Mouse (Mus musculus) E14TG2a.4 (cell line): ENCODE measurements around the gene Acot2.
"Not testable (repeated sequence)": the region's sequence is repeated elsewhere in the genome, so short reads cannot be mapped to it uniquely, and the experiment has no call there.

Experiments used
- H3K27me3 ChIP-seq: 2 replicates; pipeline ENCODE4 v1.6.1; 2014; ENCODE audit warnings: low read length, control low read depth; ENCODE audit not compliant: insufficient read depth
- H3K36me3 ChIP-seq: 2 replicates; pipeline ENCODE4 v1.6.1; 2014; ENCODE audit warnings: low read length, control low read depth; ENCODE audit not compliant: insufficient read depth
- H3K4me1 ChIP-seq: replicated peaks from 2 replicates; pipeline ENCODE4 v1.6.1; 2014; ENCODE audit warnings: low read depth, low read length, control low read depth
- H3K4me3 ChIP-seq: replicated peaks from 2 replicates; pipeline ENCODE4 v1.5.1; 2014; ENCODE audit warnings: mild to moderate bottlenecking, low read length
- H3K9me3 ChIP-seq: 2 replicates; pipeline ENCODE4 v1.6.1; 2014; ENCODE audit warnings: low read length, control low read depth
- CTCF ChIP-seq: conservative IDR thresholded peaks from 2 replicates; pipeline ENCODE4 v1.5.1; 2014; ENCODE audit warnings: low read length
- NANOG ChIP-seq: IDR thresholded peaks from 2 replicates; pipeline ENCODE4 v1.6.1; 2014; ENCODE audit warnings: borderline replicate concordance, low read length, mixed read lengths
- POU5F1 ChIP-seq: IDR thresholded peaks from 2 replicates; pipeline ENCODE4 v1.6.1; 2014; ENCODE audit warnings: low read length, borderline replicate concordance

Gene Acot2

GRCm38 (mm10) chr12:83984752-83985151, 2.9 kb upstream of the Acot2 start, which contains the start of gene Heatr4:
Gene Heatr4 (minus strand): TSS chr12:83984852.
- H3K27me3 ChIP-seq: peaks cover 60% of the 10 kb centered on the region
- no peak within 1 kb of the TSS for H3K4me3 ChIP-seq
- no peaks in the 10 kb centered on the region for H3K36me3 ChIP-seq
- H3K9me3 ChIP-seq: peaks cover 3% of the 10 kb centered on the region; the same call in 1 of the 2 replicates
- H3K4me1 ChIP-seq: peaks cover 20% of the 10 kb centered on the region
- TF ChIP-seq CTCF (no peak), NANOG (no peak), POU5F1 (no peak)

- Histone ChIP-seq H3K4me3 (peak overlapping the region; percentile 84), H3K36me3 (no peaks in the 10 kb centered on the region), H3K9me3 (peaks cover 3% of the 10 kb centered on the region; the same call in 1 of the 2 replicates), H3K4me1 (peaks cover 17% of the 10 kb centered on the region), H3K27me3 (peaks cover 43% of the 10 kb centered on the region)
- TF ChIP-seq NANOG (no peak), POU5F1 (no peak), CTCF (no peak)
Observed at GRCm38 (mm10) chr12:83987242-83987582, 449 bp upstream of the Acot2 start.

GRCm38 (mm10) chr12:83988483-83988882, 822 bp downstream of the Acot2 start:
- Histone ChIP-seq H3K27me3 (peaks cover 32% of the 10 kb centered on the region), H3K4me1 (peaks cover 17% of the 10 kb centered on the region), H3K9me3 (peaks cover 6% of the 10 kb centered on the region; the same call in 1 of the 2 replicates), H3K36me3 (no peaks in the 10 kb centered on the region), H3K4me3 (peak overlapping the region; percentile 84)
- no peak for TF ChIP-seq CTCF
- TF ChIP-seq POU5F1: no peak
- TF ChIP-seq NANOG: no peak

GRCm38 (mm10) chr12:83989378-83989777, 1.7 kb downstream of the Acot2 start:
- H3K27me3 ChIP-seq: peaks cover 26% of the 10 kb centered on the region
- no peak overlapping the region for H3K4me3 ChIP-seq
- H3K36me3 ChIP-seq: no peaks in the 10 kb centered on the region
- TF ChIP-seq NANOG (no peak), CTCF (no peak), POU5F1 (no peak)
- peaks cover 8% of the 10 kb centered on the region for H3K9me3 ChIP-seq
- peaks cover 17% of the 10 kb centered on the region for H3K4me1 ChIP-seq

GRCm38 (mm10) chr12:83997221-83997620, 9.6 kb downstream of the Acot2 start:
- Histone ChIP-seq H3K9me3 (peaks cover 37% of the 10 kb centered on the region), H3K27me3 (peaks cover 15% of the 10 kb centered on the region), H3K4me1 (peaks cover 5% of the 10 kb centered on the region; the same call in 1 of the 2 replicates), H3K36me3 (no peaks in the 10 kb centered on the region), H3K4me3 (no peak overlapping the region)
- TF ChIP-seq POU5F1: no peak
- no peak for TF ChIP-seq NANOG
- TF ChIP-seq CTCF: no peak

- H3K4me3 ChIP-seq: no peak overlapping the region
- peaks cover 47% of the 10 kb centered on the region for H3K9me3 ChIP-seq
- peaks cover 15% of the 10 kb centered on the region for H3K27me3 ChIP-seq
- TF ChIP-seq CTCF: no peak
- no peak for TF ChIP-seq NANOG
- no peak for TF ChIP-seq POU5F1
- no peaks in the 10 kb centered on the region for H3K36me3 ChIP-seq
- peaks cover 5% of the 10 kb centered on the region; the same call in 1 of the 2 replicates for H3K4me1 ChIP-seq
Observed at GRCm38 (mm10) chr12:83998341-83999107, 10.9 kb downstream of the Acot2 start.

- not testable (repeated sequence) for H3K36me3 ChIP-seq, H3K4me1 ChIP-seq, H3K4me3 ChIP-seq
- peaks cover 50% of the 10 kb centered on the region for H3K9me3 ChIP-seq
- peaks cover 15% of the 10 kb centered on the region for H3K27me3 ChIP-seq
Observed at GRCm38 (mm10) chr12:83999237-83999636, 11.6 kb downstream of the Acot2 start.

- Histone ChIP-seq H3K9me3 (peaks cover 38% of the 10 kb centered on the region), H3K27me3 (peaks cover 15% of the 10 kb centered on the region)
- TF ChIP-seq NANOG (no peak), CTCF (no peak), POU5F1 (no peak)
Observed at GRCm38 (mm10) chr12:84000418-84000817, 12.8 kb downstream of the Acot2 start.

More at GRCm38 (mm10) chr12:84000418-84000817, 12.8 kb downstream of the Acot2 start:
- Histone ChIP-seq H3K4me1 (peaks cover 5% of the 10 kb centered on the region; the same call in 1 of the 2 replicates), H3K4me3 (no peak overlapping the region), H3K36me3 (no peaks in the 10 kb centered on the region)
